Mouse (Mus musculus) lung, postnatal 0 days (tissue): ENCODE data around the gene Mef2d.

ENCODE experiments used
- CTCF ChIP-seq: IDR thresholded peaks from 2 replicates; pipeline ENCODE4 v1.5.1; 2016; ENCODE audit warnings: antibody characterized with exemption, mild to moderate bottlenecking
- EP300 ChIP-seq: IDR thresholded peaks from 2 replicates; pipeline ENCODE4 v1.6.1; 2016; ENCODE audit warnings: antibody characterized with exemption, mild to moderate bottlenecking, control low read depth

- TF ChIP-seq CTCF = no peak
- TF ChIP-seq EP300 = no peak
These were observed 73.9 kb downstream of the Mef2d start for GRCm38 (mm10) chr3:88216116-88216515.
